Mouse (Mus musculus): ENCODE data around the gene Slc38a3.

DNA sequence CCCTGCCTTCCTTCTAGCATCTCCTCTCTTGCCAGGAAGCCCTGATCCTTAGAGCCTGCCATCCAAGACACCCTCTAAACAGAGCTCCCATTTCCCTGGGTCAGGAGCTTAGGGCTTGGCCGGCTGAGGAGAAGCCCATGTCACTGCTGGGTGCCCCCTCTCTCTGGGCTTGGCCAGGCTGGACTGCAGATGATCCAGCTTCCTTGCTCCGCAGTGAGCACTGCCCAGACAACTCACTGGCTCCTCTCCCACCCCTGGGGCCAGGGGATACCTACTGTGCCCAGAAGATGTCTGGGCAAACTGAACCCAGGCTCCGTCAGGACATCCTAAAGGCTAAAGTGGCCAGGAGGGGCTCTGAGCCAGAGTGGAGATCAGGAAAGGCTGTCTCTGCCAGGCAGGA, 9.4 kb downstream of the Slc38a3 start:
- TF ChIP-seq CTCF (IDR thresholded peaks at IDR 0.05; ENCODE audit: low read depth) (no peak), EP300 (IDR thresholded peaks at IDR 0.05; ENCODE audit: low read depth) (no peak)

Measured in heart, postnatal 0 days (tissue).